Mouse (Mus musculus) intestine, postnatal 0 days (tissue): ENCODE data around the gene Chtf18. TPM values are rescaled to one million over a fixed set of nuclear protein-coding genes. Genes with fewer than 3 reads are reported as not detected.
"Not testable (repeated sequence)": the region's sequence is repeated elsewhere in the genome, so short reads cannot be mapped to it uniquely, and the experiment has no call there.

ENCODE experiments used
- ATAC-seq: fragments of 200-750 bp; cut with Nextera tagmentation; 2 replicates; pipeline ENCODE4 v1.8.0; 2017; ENCODE audit warnings: mild to moderate bottlenecking, moderate TSS enrichment, moderate library complexity
- H3K27ac ChIP-seq: fragments of 300-500 bp; sonication (generic); 2 replicates; pipeline ENCODE4 v1.5.1; 2014; ENCODE audit warnings: mild to moderate bottlenecking, low read depth, low read length, moderate library complexity
- H3K27me3 ChIP-seq: fragments of 300-500 bp; sonication (generic); replicated peaks from 2 replicates; pipeline ENCODE4 v1.6.1; 2014; ENCODE audit warnings: low read length, mixed read lengths; ENCODE audit not compliant: control insufficient read depth, insufficient read depth
- H3K36me3 ChIP-seq: fragments of 300-500 bp; sonication (generic); 2 replicates; pipeline ENCODE4 v1.6.1; 2014; ENCODE audit warnings: mild to moderate bottlenecking, moderate library complexity; ENCODE audit not compliant: control insufficient read depth, insufficient read depth
- H3K4me1 ChIP-seq: fragments of 300-500 bp; sonication (generic); replicated peaks from 2 replicates; pipeline ENCODE4 v1.6.1; 2014; ENCODE audit warnings: antibody characterized with exemption, low read length, mixed read lengths; ENCODE audit not compliant: control insufficient read depth, insufficient read depth
- H3K4me2 ChIP-seq: fragments of 300-500 bp; sonication (generic); replicated peaks from 2 replicates; pipeline ENCODE4 v1.6.1; 2014; ENCODE audit warnings: low read depth, mild to moderate bottlenecking, moderate library complexity
- H3K4me3 ChIP-seq: fragments of 300-500 bp; sonication (generic); 2 replicates; pipeline ENCODE4 v1.5.1; 2014; ENCODE audit warnings: low read depth, low read length
- H3K9ac ChIP-seq: fragments of 300-500 bp; sonication (generic); 2 replicates; pipeline ENCODE4 v1.6.1; 2014; ENCODE audit warnings: mild to moderate bottlenecking, low read depth, low read length
- H3K9me3 ChIP-seq: fragments of 300-500 bp; sonication (generic); 2 replicates; pipeline ENCODE4 v1.6.1; 2016; ENCODE audit warnings: mixed run types; ENCODE audit not compliant: control insufficient read depth
- CTCF ChIP-seq: sonication (generic); IDR thresholded peaks from 2 replicates; pipeline ENCODE4 v1.5.1; 2016; ENCODE audit warnings: low read depth, mild to moderate bottlenecking, control low read depth, antibody characterized with exemption, moderate library complexity
- WGBS: fragments of 180-500 bp; shearing (Covaris S2); extraction: QIAGEN DNeasy Blood & Tissue Kit; methylation state at CpG from one replicate; pipeline ENCODE4 v1.1.7; 2014; 5-methylcytosine and 5-hydroxymethylcytosine counted together
- polyA plus RNA-seq: library from polyadenylated mRNA; unstranded; fragments of >200 nt; fragmentation: Nextera tagmentation; extraction: Ambion mirVana; gene quantifications from 2 replicates; pipeline ENCODE4 v1.2.1, GENCODE M21; 2015

Gene Chtf18
- polyA plus RNA-seq, 1 experiment from 2014 or later: 6.1 TPM

DNA sequence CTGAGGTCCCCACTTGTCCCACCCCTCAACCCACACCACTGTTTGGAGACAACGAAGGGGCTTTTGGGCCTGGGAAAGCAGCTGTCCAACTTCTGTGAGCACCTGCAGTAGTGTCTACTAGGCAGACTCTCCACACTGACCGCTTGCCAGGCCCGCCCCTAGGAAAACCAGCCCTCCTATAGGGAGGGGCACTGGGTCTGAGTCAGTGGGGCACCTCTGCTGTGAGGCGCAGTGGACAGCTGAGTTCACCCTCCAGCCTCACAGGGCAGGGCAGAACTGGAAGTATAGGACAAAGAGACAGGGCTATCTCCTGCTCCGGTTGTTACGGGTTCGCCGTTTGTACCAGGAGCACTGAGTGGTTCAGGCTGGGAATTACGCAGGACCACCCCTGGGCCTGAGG is 27.0 kb upstream of the Chtf18 start, which contains the start of gene Msln:
Gene Msln, minus strand, starts transcription at position 138 of the 400 bp plus-strand sequence.
- no peaks in the 10 kb centered on the region for H3K27me3 ChIP-seq
- H3K9me3 ChIP-seq: no peaks in the 10 kb centered on the region
- ATAC-seq: no peak
- no peak within 1 kb of the TSS for H3K9ac ChIP-seq
- TF ChIP-seq CTCF: no peak
- no peak within 1 kb of the TSS for H3K4me3 ChIP-seq
- no peak within 1 kb of the TSS for H3K4me2 ChIP-seq
- no peaks in the 10 kb centered on the region for H3K36me3 ChIP-seq
- WGBS: 68% methylated on average over 9 of the region's 9 CpGs
- H3K27ac ChIP-seq: no peak within 1 kb of the TSS
- no peaks in the 10 kb centered on the region for H3K4me1 ChIP-seq

DNA sequence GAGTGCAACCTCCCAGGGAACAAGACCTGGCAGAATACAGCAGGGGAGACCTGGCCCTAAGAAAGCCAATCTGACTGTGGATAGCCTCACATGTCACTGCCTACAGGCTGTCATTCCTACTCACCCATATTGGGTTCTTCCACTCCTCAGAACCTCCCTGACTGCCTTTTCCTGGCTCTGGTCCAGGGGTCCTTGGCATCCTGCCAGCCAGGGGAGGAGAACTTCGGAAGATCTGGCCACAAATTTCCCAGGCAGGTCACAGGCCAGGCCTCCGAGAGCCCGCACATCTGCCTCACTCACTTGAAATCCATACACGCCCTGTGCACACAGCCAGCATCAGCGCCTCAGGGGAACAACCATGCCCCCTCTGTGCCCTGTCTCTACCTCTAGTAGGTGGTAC is 24.2 kb upstream of the Chtf18 start:
- Histone ChIP-seq H3K27ac (no peak overlapping the region), H3K9ac (no peak overlapping the region), H3K27me3 (no peaks in the 10 kb centered on the region), H3K36me3 (no peaks in the 10 kb centered on the region), H3K4me3 (no peak overlapping the region), H3K4me1 (no peaks in the 10 kb centered on the region), H3K9me3 (no peaks in the 10 kb centered on the region), H3K4me2 (no peak overlapping the region)
- WGBS: 33% methylated on average over 5 of the region's 5 CpGs
- ATAC-seq: no peak
- no peak for TF ChIP-seq CTCF

DNA sequence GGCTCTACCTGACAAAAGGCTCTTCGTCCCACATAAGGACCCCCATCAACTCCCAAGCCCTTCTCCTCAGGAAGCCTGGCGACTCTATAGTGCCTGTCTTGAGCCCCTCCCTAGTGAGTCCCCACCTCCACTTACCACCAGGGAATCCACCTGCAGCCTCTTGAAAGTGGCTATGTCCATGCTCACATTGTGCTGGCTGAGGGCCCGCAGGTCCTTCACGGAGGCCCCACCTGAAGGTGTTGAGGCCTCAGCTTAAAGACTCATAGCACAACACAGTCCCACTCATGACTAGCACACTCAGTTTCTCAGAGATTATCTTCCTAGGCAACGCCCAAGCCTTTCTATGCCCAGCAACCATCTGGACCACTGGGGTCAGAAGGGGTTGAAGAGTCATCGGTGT is 22.1 kb upstream of the Chtf18 start:
- no peak overlapping the region for H3K9ac ChIP-seq
- TF ChIP-seq CTCF: no peak
- 85% methylated on average over 6 of the region's 6 CpGs for whole genome bisulfite sequencing
- no peaks in the 10 kb centered on the region for H3K9me3 ChIP-seq
- no peak overlapping the region for H3K4me2 ChIP-seq
- no peaks in the 10 kb centered on the region for H3K36me3 ChIP-seq
- H3K27me3 ChIP-seq: no peaks in the 10 kb centered on the region
- no peak for ATAC-seq
- no peaks in the 10 kb centered on the region for H3K4me1 ChIP-seq
- no peak overlapping the region for H3K27ac ChIP-seq
- no peak overlapping the region for H3K4me3 ChIP-seq

DNA sequence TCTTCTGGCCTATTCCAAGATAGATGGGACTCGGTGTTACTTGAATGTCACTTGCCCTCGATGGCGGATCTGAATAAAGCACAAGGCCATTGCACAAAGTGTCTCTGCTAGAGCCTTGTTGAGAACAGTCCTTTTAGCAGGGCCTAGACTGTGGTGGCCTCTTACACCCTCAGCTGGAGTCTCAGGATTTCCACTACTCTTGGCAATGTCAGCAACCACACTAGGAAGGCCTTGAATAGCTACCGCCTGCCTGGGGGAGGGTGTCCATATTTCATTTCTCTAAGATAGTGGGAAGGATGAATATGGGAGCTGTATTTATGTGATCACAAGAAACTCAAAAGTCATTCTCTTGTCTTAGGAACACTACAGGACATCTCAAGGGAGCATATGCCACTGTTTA is 21.0 kb upstream of the Chtf18 start:
- Histone ChIP-seq H3K9ac (no peak overlapping the region), H3K36me3 (no peaks in the 10 kb centered on the region), H3K4me2 (no peak overlapping the region), H3K9me3 (no peaks in the 10 kb centered on the region), H3K4me1 (no peaks in the 10 kb centered on the region), H3K27me3 (no peaks in the 10 kb centered on the region), H3K4me3 (no peak overlapping the region), H3K27ac (no peak overlapping the region)
- no peak for TF ChIP-seq CTCF
- 92% methylated on average over 4 of the region's 4 CpGs for WGBS
- no peak for ATAC-seq

DNA sequence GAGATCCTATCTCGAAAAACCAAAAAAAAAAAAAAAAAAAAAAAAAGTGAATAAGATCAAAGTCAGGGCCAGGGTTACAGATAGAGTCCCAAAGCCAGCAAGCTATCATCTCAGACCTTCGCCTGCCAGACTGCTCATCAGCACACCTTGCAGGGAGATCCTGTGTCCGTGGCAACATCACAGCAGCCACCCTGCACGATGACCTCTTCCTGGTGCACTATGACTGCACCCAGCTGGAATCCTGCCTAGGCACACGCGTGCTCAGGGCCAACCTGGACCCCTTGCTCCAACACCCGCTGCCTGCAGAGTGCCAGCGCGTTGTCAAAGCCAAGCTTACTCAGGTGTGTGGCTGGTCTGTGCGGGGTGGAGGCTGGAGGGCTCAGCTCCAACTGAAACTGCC is 17.1 kb upstream of the Chtf18 start:
- Histone ChIP-seq H3K9me3 (no peaks in the 10 kb centered on the region), H3K4me3 (no peak overlapping the region), H3K9ac (no peak overlapping the region), H3K4me1 (no peaks in the 10 kb centered on the region), H3K4me2 (no peak overlapping the region), H3K27ac (no peak overlapping the region), H3K27me3 (no peaks in the 10 kb centered on the region), H3K36me3 (no peaks in the 10 kb centered on the region)
- no peak for ATAC-seq
- TF ChIP-seq CTCF: no peak
- 70% methylated on average over 10 of the region's 10 CpGs for WGBS

DNA sequence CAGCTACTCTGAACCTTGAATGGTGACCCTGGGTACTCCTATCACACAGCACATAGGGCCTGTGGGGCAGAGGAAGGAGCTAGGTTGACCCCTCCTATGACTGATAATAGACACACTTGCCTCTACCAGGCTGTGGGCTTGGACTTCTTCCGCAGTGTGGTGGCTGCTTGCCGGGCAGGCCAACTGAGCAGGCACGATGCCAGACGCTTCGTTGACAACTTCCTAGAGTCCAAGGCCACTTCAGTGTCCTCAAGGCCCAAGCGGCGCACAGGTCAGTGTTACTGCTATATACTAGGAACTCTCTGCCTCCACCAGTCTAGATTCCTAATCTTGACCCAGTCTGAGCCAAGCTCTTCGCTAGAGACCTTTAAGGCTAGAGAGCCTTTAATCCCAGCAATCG is 16.6 kb upstream of the Chtf18 start:
- Histone ChIP-seq H3K4me3 (no peak overlapping the region), H3K36me3 (no peaks in the 10 kb centered on the region), H3K27me3 (no peaks in the 10 kb centered on the region), H3K4me2 (no peak overlapping the region), H3K9me3 (no peaks in the 10 kb centered on the region), H3K27ac (no peak overlapping the region), H3K9ac (no peak overlapping the region), H3K4me1 (no peaks in the 10 kb centered on the region)
- TF ChIP-seq CTCF: no peak
- ATAC-seq: no peak
- 87% methylated on average over 9 of the region's 9 CpGs for WGBS

DNA sequence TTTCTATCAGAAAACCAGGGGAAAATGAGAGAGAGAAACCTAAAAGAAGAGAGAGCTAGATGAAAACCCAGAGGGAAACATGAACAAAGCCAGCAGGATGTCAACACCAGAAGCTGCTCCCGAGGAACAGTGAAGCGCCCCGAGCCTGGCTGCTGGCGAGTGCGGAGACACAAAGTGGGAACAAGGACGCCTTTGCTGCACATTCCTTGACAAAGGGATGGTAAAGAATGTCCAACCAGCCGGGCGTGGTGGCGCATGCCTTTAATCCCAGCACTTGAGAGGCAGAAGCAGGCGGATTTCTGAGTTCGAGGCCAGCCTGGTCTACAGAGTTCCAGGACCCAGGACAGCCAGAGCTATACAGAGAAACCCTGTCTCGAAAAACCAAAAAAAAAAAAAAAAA is 14.3 kb upstream of the Chtf18 start:
- not testable (repeated sequence) for H3K4me3 ChIP-seq, H3K27ac ChIP-seq, H3K9ac ChIP-seq, H3K36me3 ChIP-seq, H3K4me1 ChIP-seq, H3K27me3 ChIP-seq, H3K9me3 ChIP-seq, ATAC-seq, H3K4me2 ChIP-seq
- WGBS: 77% methylated on average over 12 of the region's 12 CpGs
